Mouse (Mus musculus) ES-Bruce4 (cell line): ENCODE results near the gene Abhd17b. TPM values are rescaled to one million over a fixed set of nuclear protein-coding genes. Genes with fewer than 3 reads are reported as not detected.

Experiments used
- H3K27ac ChIP-seq: 2 replicates; pipeline ENCODE4 v1.5.1; 2012; ENCODE audit warnings: low read length, inconsistent platforms; ENCODE audit not compliant: insufficient read depth
- H3K27me3 ChIP-seq: 2 replicates; pipeline ENCODE4 v1.6.1; 2012; ENCODE audit warnings: mild to moderate bottlenecking, low read length, inconsistent platforms; ENCODE audit not compliant: control insufficient read depth, poor library complexity, insufficient read depth, severe bottlenecking
- H3K36me3 ChIP-seq: 2 replicates; pipeline ENCODE4 v1.6.1; 2012; ENCODE audit warnings: inconsistent platforms, mild to moderate bottlenecking, low read length, moderate library complexity; ENCODE audit not compliant: control insufficient read depth, poor library complexity, insufficient read depth, severe bottlenecking
- H3K4me1 ChIP-seq: one replicate; pipeline ENCODE4 v1.8.1; 2011; ENCODE audit warnings: low read length; ENCODE audit not compliant: control insufficient read depth, insufficient read depth
- H3K4me3 ChIP-seq: 2 replicates; pipeline ENCODE4 v1.5.1; 2011; ENCODE audit warnings: low read depth, mild to moderate bottlenecking, low read length
- H3K9ac ChIP-seq: 2 replicates; pipeline ENCODE4 v1.6.1; 2012; ENCODE audit warnings: low read depth, mild to moderate bottlenecking, inconsistent platforms; ENCODE audit not compliant: poor library complexity, severe bottlenecking
- H3K9me3 ChIP-seq: replicated peaks from 2 replicates; pipeline ENCODE4 v1.6.1; 2012; ENCODE audit warnings: mild to moderate bottlenecking, low read length, inconsistent platforms; ENCODE audit not compliant: control insufficient read depth, poor library complexity, insufficient read depth, severe bottlenecking
- CTCF ChIP-seq: IDR thresholded peaks from one replicate; pipeline ENCODE4 v1.8.1; 2011; ENCODE audit warnings: low read depth, low read length
- EP300 ChIP-seq: IDR thresholded peaks from 2 replicates; pipeline ENCODE4 v1.6.1; 2011; ENCODE audit warnings: low read depth, low read length; ENCODE audit not compliant: insufficient read depth
- POLR2A ChIP-seq: IDR thresholded peaks from one replicate; pipeline ENCODE4 v1.8.1; 2011; ENCODE audit warnings: low read length; ENCODE audit not compliant: insufficient read depth
- polyA plus RNA-seq: library from polyadenylated mRNA; stranded (reverse); fragments of >200 nt; gene quantifications from 2 replicates; pipeline ENCODE4 v1.2.4, GENCODE M21; 2011; ENCODE audit warnings: low read depth; ENCODE audit not compliant: missing spikeins, insufficient read depth, insufficient read length

Gene Abhd17b
- polyA plus RNA-seq, result 36.6 and 36.7 TPM in 2 replicates

- H3K27me3 ChIP-seq, result no peaks in the 10 kb centered on the region
- H3K4me1 ChIP-seq, result no peaks in the 10 kb centered on the region
- no peaks in the 10 kb centered on the region for H3K9me3 ChIP-seq
- no peaks in the 10 kb centered on the region for H3K36me3 ChIP-seq
- peak within 1 kb of the TSS; percentile 94 for H3K4me3 ChIP-seq
- peak within 1 kb of the TSS; percentile 99 for H3K9ac ChIP-seq
- no peak for TF ChIP-seq CTCF
- no peak for TF ChIP-seq POLR2A
- TF ChIP-seq EP300, result no peak
- peak within 1 kb of the TSS; percentile 58 for H3K27ac ChIP-seq
Observed at GRCm38 (mm10) chr19:21653172-21653981, at the start of gene Abhd17b. Gene Abhd17b (plus strand): TSS chr19:21653185.

GRCm38 (mm10) chr19:21603836-21604235 lies 49.1 kb upstream of the Abhd17b start:
- Histone ChIP-seq H3K9ac (no peak overlapping the region), H3K4me3 (no peak overlapping the region), H3K27ac (no peak overlapping the region), H3K9me3 (no peaks in the 10 kb centered on the region), H3K36me3 (no peaks in the 10 kb centered on the region), H3K4me1 (no peaks in the 10 kb centered on the region), H3K27me3 (no peaks in the 10 kb centered on the region)
- no peak for TF ChIP-seq CTCF

GRCm38 (mm10) chr19:21605294-21605693 lies 47.7 kb upstream of the Abhd17b start:
- no peaks in the 10 kb centered on the region for H3K9me3 ChIP-seq
- TF ChIP-seq CTCF, result no peak
- TF ChIP-seq EP300, result no peak
- no peak for TF ChIP-seq POLR2A
- H3K4me3 ChIP-seq, result no peak overlapping the region
- no peaks in the 10 kb centered on the region for H3K4me1 ChIP-seq
- H3K9ac ChIP-seq, result no peak overlapping the region
- H3K36me3 ChIP-seq, result no peaks in the 10 kb centered on the region
- H3K27me3 ChIP-seq, result no peaks in the 10 kb centered on the region
- H3K27ac ChIP-seq, result no peak overlapping the region

GRCm38 (mm10) chr19:21610240-21610639 lies 42.7 kb upstream of the Abhd17b start:
- Histone ChIP-seq H3K27me3 (no peaks in the 10 kb centered on the region), H3K27ac (no peak overlapping the region), H3K4me1 (peaks cover 3% of the 10 kb centered on the region), H3K9me3 (no peaks in the 10 kb centered on the region), H3K9ac (no peak overlapping the region), H3K36me3 (no peaks in the 10 kb centered on the region), H3K4me3 (no peak overlapping the region)
- no peak for TF ChIP-seq EP300
- TF ChIP-seq POLR2A, result no peak
- TF ChIP-seq CTCF, result no peak

GRCm38 (mm10) chr19:21611297-21611696 lies 41.7 kb upstream of the Abhd17b start:
- no peaks in the 10 kb centered on the region for H3K27me3 ChIP-seq
- H3K9ac ChIP-seq, result no peak overlapping the region
- no peak overlapping the region for H3K27ac ChIP-seq
- H3K36me3 ChIP-seq, result no peaks in the 10 kb centered on the region
- no peaks in the 10 kb centered on the region for H3K9me3 ChIP-seq
- H3K4me1 ChIP-seq, result peaks cover 3% of the 10 kb centered on the region
- no peak for TF ChIP-seq POLR2A
- TF ChIP-seq CTCF, result no peak
- TF ChIP-seq EP300, result no peak
- H3K4me3 ChIP-seq, result no peak overlapping the region
